15 mouse cellular contexts compared by ENCODE assay signal in genomic region chr12:15741219-15741618, GRCm38 (mm10).
"Had no signal": no experiment of that assay in that cellular context is flagged by ENCODE, and none has a peak within 500 bp of the region (broad histone marks: within the 10 kb centered on the region; RNA-seq: fewer than 3 reads in every experiment).

No protein-coding gene starts in this region.

- H3K9ac ChIP-seq: liver, embryonic 15.5 days; liver, postnatal 0 days; lung, embryonic 15.5 days; midbrain, embryonic 13.5 days; midbrain, embryonic 15.5 days; neural tube, embryonic 12.5 days; stomach, embryonic 15.5 days had no signal

- DNase-seq: liver, postnatal 0 days; lung, postnatal 10 days; right cerebral cortex, postnatal 14 days; thymus, adult 2 months; thymus, postnatal 25 days; thymus, postnatal 4 days had no signal

- H3K9me3 ChIP-seq: liver, embryonic 15.5 days; lung, embryonic 15.5 days; midbrain, embryonic 13.5 days; midbrain, embryonic 15.5 days; neural tube, embryonic 12.5 days; stomach, embryonic 15.5 days had no signal

- H3K36me3 ChIP-seq: liver, embryonic 15.5 days; lung, embryonic 15.5 days; midbrain, embryonic 13.5 days; midbrain, embryonic 15.5 days; neural tube, embryonic 12.5 days; stomach, embryonic 15.5 days had no signal

- H3K4me2 ChIP-seq: liver, embryonic 15.5 days; lung, embryonic 15.5 days; midbrain, embryonic 11.5 days; midbrain, embryonic 13.5 days; midbrain, embryonic 15.5 days; neural tube, embryonic 12.5 days; stomach, embryonic 15.5 days had no signal

- H3K4me1 ChIP-seq: liver, embryonic 15.5 days; midbrain, embryonic 13.5 days; midbrain, embryonic 15.5 days; neural tube, embryonic 12.5 days had no signal

- H3K27ac ChIP-seq: liver, embryonic 15.5 days; lung, embryonic 15.5 days; macrophage; midbrain, embryonic 13.5 days; midbrain, embryonic 15.5 days; neural tube, embryonic 12.5 days; stomach, embryonic 15.5 days; stomach, postnatal 0 days had no signal

- H3K4me3 ChIP-seq: liver, embryonic 15.5 days; lung, embryonic 15.5 days; midbrain, embryonic 13.5 days; midbrain, embryonic 15.5 days; neural tube, embryonic 12.5 days; stomach, embryonic 15.5 days had no signal

- ATAC-seq: liver, postnatal 0 days; midbrain, embryonic 13.5 days; midbrain, embryonic 15.5 days had no signal

- H3K27me3 ChIP-seq: liver, embryonic 15.5 days; lung, embryonic 15.5 days; midbrain, embryonic 13.5 days; midbrain, embryonic 15.5 days; neural tube, embryonic 12.5 days; stomach, embryonic 15.5 days had no signal
